Mouse (Mus musculus) cortical plate, adult 2 months (tissue): ENCODE measurements at regions not wholly inside any gene's neighbourhood (a gene's known extent, or its start where the extent isn't known, plus 50 kb on each side); places are given as distances from the start of the nearest gene placed in this dataset.
A peak's percentile ranks its signal among the peaks of the same experiment; 100 is the strongest.

ENCODE experiments used
- H3K27ac ChIP-seq: fragments of 200-500 bp; 2 replicates; pipeline ENCODE4 v1.5.1; 2012; ENCODE audit warnings: low read length, control low read depth, inconsistent platforms; ENCODE audit not compliant: insufficient read depth
- H3K4me1 ChIP-seq: fragments of 200-500 bp; 2 replicates; pipeline ENCODE4 v1.6.1; 2011; ENCODE audit warnings: low read length; ENCODE audit not compliant: control insufficient read depth, insufficient read depth
- H3K4me3 ChIP-seq: fragments of 200-500 bp; 2 replicates; pipeline ENCODE4 v1.5.1; 2011; ENCODE audit warnings: mild to moderate bottlenecking, low read length, control low read depth; ENCODE audit not compliant: insufficient read depth
- CTCF ChIP-seq: fragments of 200-500 bp; IDR thresholded peaks from 2 replicates; pipeline ENCODE4 v1.5.1; 2011; ENCODE audit warnings: mild to moderate bottlenecking, control low read depth, low read length; ENCODE audit not compliant: insufficient read depth; ENCODE audit errors: extremely low read depth
- POLR2A ChIP-seq: fragments of 200-500 bp; IDR thresholded peaks from 2 replicates; pipeline ENCODE4 v1.6.1; 2011; ENCODE audit warnings: mild to moderate bottlenecking, low read length, control low read depth; ENCODE audit not compliant: insufficient read depth; ENCODE audit errors: extremely low read depth

- Histone ChIP-seq H3K4me3 (no peak overlapping the region), H3K4me1 (no peaks in the 10 kb centered on the region), H3K27ac (no peak overlapping the region)
- no peak for TF ChIP-seq POLR2A
- TF ChIP-seq CTCF, result no peak
Measured at GRCm38 (mm10) chr1:43247609-43248008, 50.8 kb upstream of the Fhl2 start.

GRCm38 (mm10) chr1:43250281-43250680 lies 53.5 kb upstream of the Fhl2 start:
- TF ChIP-seq POLR2A (no peak), CTCF (no peak)
- Histone ChIP-seq H3K4me1 (no peaks in the 10 kb centered on the region), H3K27ac (no peak overlapping the region), H3K4me3 (no peak overlapping the region)

- TF ChIP-seq CTCF, result no peak
- TF ChIP-seq POLR2A, result no peak
- no peak overlapping the region for H3K4me3 ChIP-seq
- no peak overlapping the region for H3K27ac ChIP-seq
- H3K4me1 ChIP-seq, result no peaks in the 10 kb centered on the region
Measured at GRCm38 (mm10) chr1:43251356-43251755, 54.6 kb upstream of the Fhl2 start.

- TF ChIP-seq CTCF, result no peak
- TF ChIP-seq POLR2A, result no peak
- Histone ChIP-seq H3K4me1 (no peaks in the 10 kb centered on the region), H3K27ac (no peak overlapping the region), H3K4me3 (no peak overlapping the region)
Measured at GRCm38 (mm10) chr1:43254129-43254528, 57.3 kb upstream of the Fhl2 start.

GRCm38 (mm10) chr1:43256078-43256477 lies 59.3 kb upstream of the Fhl2 start:
- no peaks in the 10 kb centered on the region for H3K4me1 ChIP-seq
- H3K4me3 ChIP-seq, result no peak overlapping the region
- H3K27ac ChIP-seq, result no peak overlapping the region
- TF ChIP-seq POLR2A (no peak), CTCF (no peak)

- no peak for TF ChIP-seq POLR2A
- no peak for TF ChIP-seq CTCF
- H3K4me1 ChIP-seq, result no peaks in the 10 kb centered on the region
- H3K4me3 ChIP-seq, result no peak overlapping the region
- no peak overlapping the region for H3K27ac ChIP-seq
Measured at GRCm38 (mm10) chr1:43257909-43258308, 61.1 kb upstream of the Fhl2 start.

GRCm38 (mm10) chr1:43259841-43260240 lies 63.1 kb upstream of the Fhl2 start:
- no peak for TF ChIP-seq CTCF
- TF ChIP-seq POLR2A, result no peak
- H3K27ac ChIP-seq, result no peak overlapping the region
- H3K4me3 ChIP-seq, result no peak overlapping the region
- 0 out of 2 replicates have a peak, but pooled peaks cover 1% of the 10 kb centered on the region for H3K4me1 ChIP-seq

- TF ChIP-seq CTCF (no peak), POLR2A (no peak)
- H3K4me3 ChIP-seq, result no peak overlapping the region
- 0 out of 2 replicates have a peak, but pooled peaks cover 1% of the 10 kb centered on the region for H3K4me1 ChIP-seq
- H3K27ac ChIP-seq, result no peak overlapping the region
Measured at GRCm38 (mm10) chr1:43260491-43260890, 63.7 kb upstream of the Fhl2 start.

GRCm38 (mm10) chr1:43264407-43264889 lies 67.7 kb upstream of the Fhl2 start:
- peak; percentile 77 for TF ChIP-seq CTCF
- TF ChIP-seq POLR2A, result no peak
- no peak overlapping the region for H3K27ac ChIP-seq
- 0 out of 2 replicates have a peak, but pooled peaks cover 1% of the 10 kb centered on the region for H3K4me1 ChIP-seq
- H3K4me3 ChIP-seq, result no peak overlapping the region

- Histone ChIP-seq H3K27ac (no peak overlapping the region), H3K4me3 (no peak overlapping the region), H3K4me1 (0 out of 2 replicates have a peak, but pooled peaks cover 1% of the 10 kb centered on the region)
- TF ChIP-seq POLR2A, result no peak
- TF ChIP-seq CTCF, result no peak
Measured at GRCm38 (mm10) chr1:43265699-43266455, 69.1 kb upstream of the Fhl2 start.

- Histone ChIP-seq H3K27ac (no peak overlapping the region), H3K4me3 (no peak overlapping the region), H3K4me1 (no peaks in the 10 kb centered on the region)
- TF ChIP-seq CTCF, result no peak
- no peak for TF ChIP-seq POLR2A
Measured at GRCm38 (mm10) chr1:43269685-43270084, 72.9 kb upstream of the Fhl2 start.
